Mouse (Mus musculus): ENCODE data around the gene Mta2. TPM values are rescaled to one million over a fixed set of nuclear protein-coding genes. Genes with fewer than 3 reads are reported as not detected.
"Not testable (repeated sequence)": the region's sequence is repeated elsewhere in the genome, so short reads cannot be mapped to it uniquely, and the experiment has no call there.

The Mta2 gene
- polyA plus RNA-seq (2012; rRNA removed): 35.1 and 57.9 TPM in 2 replicates

DNA sequence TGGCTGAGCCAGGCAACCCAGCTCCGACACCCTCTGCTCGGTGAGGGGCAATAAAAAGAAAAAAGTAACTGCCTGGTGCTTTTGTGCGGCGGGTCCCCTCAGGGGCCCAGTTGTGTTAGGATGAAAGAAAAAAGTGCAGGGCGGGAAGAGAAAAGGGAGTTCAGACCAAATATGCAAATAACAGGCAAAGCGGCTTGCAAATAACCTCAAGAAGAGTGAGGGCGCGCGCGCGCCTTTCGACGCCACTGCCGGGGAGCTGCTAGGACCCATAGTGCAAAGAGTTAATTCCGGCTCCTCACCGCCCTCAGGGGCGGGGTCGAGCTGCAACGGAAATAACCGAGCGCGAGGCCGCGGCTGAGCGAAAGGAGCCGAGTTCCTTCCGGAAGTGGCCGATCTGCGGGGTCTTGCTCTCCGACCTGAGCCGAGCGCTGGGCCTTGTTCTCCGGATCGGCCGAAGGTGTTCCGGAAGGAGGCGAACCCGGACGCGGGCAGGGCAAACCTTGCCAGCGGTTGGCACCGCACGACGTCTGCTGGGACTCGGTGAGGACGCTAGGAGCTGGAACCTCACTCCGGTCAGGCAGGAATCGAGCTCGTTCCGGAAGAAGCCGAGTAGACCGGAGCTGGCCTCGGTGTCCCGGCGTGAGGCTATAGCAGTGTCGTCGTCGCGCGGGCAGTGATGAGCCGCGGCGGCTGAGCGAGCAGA lies at the start of gene Mta2:
Mta2 (plus strand) TSS at position 361 of the 703 bp plus-strand sequence.
- TF ChIP-seq CTCF (IDR thresholded peaks at IDR 0.05; ENCODE audit: borderline replicate concordance, extremely low read depth, insufficient read depth, insufficient read length): no peak
- TF ChIP-seq POLR2A (IDR thresholded peaks at IDR 0.05; ENCODE audit: borderline replicate concordance, extremely low read depth, insufficient read depth, insufficient read length, poor library complexity, severe bottlenecking): peak; percentile 20; the same call in 1 of the 2 replicates
- DNase-seq (ENCODE audit: low read depth): peak; percentile 99

DNA sequence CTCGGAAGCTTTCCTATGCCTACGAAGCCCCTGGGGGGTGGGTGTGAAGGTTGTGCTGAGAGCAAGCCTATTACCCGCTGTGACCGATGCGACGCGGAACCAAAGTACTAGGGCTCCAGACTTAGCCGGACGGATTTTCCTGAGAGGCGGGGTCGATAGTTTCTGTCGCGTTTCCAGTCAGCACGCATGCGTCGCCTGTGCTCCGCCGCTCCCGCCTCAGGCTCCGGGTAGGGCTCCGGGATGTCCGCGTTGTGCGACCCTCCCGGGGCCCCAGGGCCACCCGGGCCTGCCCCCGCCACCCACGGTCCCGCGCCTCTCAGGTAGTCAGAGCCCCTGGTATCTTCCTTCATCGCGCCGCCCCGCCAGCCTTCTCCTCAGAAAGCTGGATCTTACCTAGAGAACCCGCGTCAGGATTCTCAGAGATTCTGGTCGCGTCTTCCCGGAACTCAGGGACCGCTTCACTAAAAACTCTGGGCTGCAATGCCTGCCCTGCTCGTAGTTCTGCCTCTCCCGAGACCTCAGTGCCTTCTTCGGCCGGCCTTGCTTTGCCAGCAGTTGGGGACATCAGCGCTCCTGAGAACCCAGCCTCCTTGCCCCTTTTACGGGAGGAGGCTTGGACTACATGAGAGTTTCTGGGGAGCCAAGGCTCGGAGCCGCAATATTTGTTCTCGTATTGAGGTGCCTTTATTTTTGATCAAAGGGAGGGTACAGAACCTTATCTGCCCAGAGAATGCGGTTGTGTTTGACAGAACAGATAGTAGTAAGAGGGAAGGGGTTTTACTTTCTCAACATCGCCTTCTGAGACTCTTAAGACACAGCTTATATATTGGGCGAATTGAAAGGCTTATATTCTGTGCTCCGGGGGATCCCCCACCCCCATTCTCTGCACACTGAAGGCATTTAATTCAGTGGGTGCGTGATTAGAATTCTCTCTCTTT lies 48.6 kb upstream of the Mta2 start, which contains the start of gene Ints5:
Ints5 (plus strand) TSS at position 177 of the 938 bp plus-strand sequence.
- TF ChIP-seq POLR2A (IDR thresholded peaks at IDR 0.05; ENCODE audit: borderline replicate concordance, extremely low read depth, insufficient read depth, insufficient read length, poor library complexity, severe bottlenecking): peak; percentile 78
- TF ChIP-seq CTCF (IDR thresholded peaks at IDR 0.05; ENCODE audit: borderline replicate concordance, extremely low read depth, insufficient read depth, insufficient read length): no peak
- peak; percentile 95 for DNase-seq (ENCODE audit: low read depth)

GRCm38 (mm10) chr19:8895397-8895960 lies 46.2 kb upstream of the Mta2 start:
- TF ChIP-seq CTCF (IDR thresholded peaks at IDR 0.05; ENCODE audit: borderline replicate concordance, extremely low read depth, insufficient read depth, insufficient read length): no peak
- TF ChIP-seq POLR2A (IDR thresholded peaks at IDR 0.05; ENCODE audit: borderline replicate concordance, extremely low read depth, insufficient read depth, insufficient read length, poor library complexity, severe bottlenecking): no peak
- no peak for DNase-seq (ENCODE audit: low read depth)

- DNase-seq (ENCODE audit: low read depth): not testable (repeated sequence)
These were observed 45.4 kb upstream of the Mta2 start for GRCm38 (mm10) chr19:8896231-8896630.

DNA sequence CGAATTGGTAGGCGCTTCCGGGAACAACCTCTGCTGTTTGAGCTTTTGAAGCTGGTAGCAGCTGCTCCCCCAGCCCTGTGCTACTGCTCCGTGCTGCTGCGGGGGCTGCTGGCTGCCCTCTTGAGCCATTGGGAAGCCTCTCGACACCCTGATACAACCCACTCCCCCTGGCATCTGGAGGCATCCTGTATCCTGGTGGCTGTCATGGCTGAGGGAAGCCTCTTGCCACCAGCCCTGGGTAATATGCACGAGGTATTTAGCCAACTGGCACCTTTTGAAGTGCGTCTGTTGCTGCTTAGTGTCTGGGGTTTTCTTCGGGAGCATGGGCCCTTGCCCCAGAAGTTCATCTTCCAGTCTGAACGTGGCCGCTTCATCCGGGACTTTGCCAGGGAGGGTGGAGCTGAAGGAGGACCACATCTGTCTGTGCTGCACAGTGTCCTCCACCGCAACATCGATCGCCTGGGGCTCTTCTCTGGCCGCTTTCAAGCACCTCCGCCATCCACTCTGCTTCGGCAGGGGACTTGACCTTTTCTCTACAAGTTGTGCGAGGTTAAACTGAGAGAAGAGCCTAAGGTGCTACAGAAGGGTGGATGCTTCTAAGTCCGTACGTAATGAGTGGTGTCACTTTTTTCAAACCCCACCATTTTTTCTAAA lies 44.3 kb upstream of the Mta2 start:
- peak; percentile 41 for DNase-seq (ENCODE audit: low read depth)

- TF ChIP-seq POLR2A (IDR thresholded peaks at IDR 0.05; ENCODE audit: borderline replicate concordance, extremely low read depth, insufficient read depth, insufficient read length, poor library complexity, severe bottlenecking) (peak; percentile 54; the same call in 1 of the 2 replicates), CTCF (IDR thresholded peaks at IDR 0.05; ENCODE audit: borderline replicate concordance, extremely low read depth, insufficient read depth, insufficient read length) (0 out of 2 replicates have a peak, but pooled peaks have one; percentile 6)
- peak; percentile 99 for DNase-seq (ENCODE audit: low read depth)
These were observed 43.7 kb upstream of the Mta2 start, which contains the start of gene Ganab for GRCm38 (mm10) chr19:8897865-8898495. Ganab (plus strand) TSS chr19:8898071.

DNA sequence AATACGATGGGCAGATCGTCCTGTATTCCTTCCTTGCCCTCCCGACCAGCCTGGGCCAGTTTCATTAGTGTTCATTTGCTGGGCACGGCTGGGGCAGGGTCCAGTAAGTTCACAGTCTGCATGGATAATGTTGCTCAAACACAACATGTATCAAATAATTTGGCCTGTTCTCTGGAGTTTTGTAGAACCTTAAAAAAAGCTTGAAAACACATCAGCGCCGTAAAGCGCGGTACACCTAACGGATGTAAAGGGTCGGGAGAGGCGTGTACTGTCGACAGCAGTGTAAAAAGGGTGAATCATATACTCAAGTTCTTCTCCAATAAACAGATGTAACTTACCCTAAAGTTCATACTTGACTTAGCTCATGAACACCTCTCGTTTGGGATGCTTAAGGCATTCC lies 43.1 kb upstream of the Mta2 start:
- no peak for TF ChIP-seq POLR2A (IDR thresholded peaks at IDR 0.05; ENCODE audit: borderline replicate concordance, extremely low read depth, insufficient read depth, insufficient read length, poor library complexity, severe bottlenecking)
- TF ChIP-seq CTCF (IDR thresholded peaks at IDR 0.05; ENCODE audit: borderline replicate concordance, extremely low read depth, insufficient read depth, insufficient read length): no peak
- DNase-seq (ENCODE audit: low read depth): no peak

- no peak for DNase-seq (ENCODE audit: low read depth)
- no peak for TF ChIP-seq CTCF (IDR thresholded peaks at IDR 0.05; ENCODE audit: borderline replicate concordance, extremely low read depth, insufficient read depth, insufficient read length)
These were observed 42.6 kb upstream of the Mta2 start for GRCm38 (mm10) chr19:8899079-8899478.

DNA sequence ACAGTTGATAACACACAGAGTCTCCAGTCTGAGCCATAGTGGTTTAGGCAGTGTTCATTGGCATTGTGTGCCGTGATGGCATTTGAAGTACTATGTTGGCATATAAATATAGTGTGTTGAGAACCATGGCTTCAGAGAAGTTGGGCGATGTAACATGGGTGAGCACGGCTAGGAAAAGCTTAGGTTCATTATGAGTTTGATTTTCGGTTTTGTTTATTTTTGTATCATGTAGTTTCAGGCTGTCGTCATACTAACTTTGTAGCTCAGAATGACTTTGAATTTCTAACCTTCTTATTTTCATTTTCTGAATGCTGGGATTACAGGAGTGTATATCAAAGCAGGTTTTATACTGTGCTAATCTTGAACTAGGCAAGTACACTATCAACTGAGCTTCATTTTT lies 38.3 kb upstream of the Mta2 start:
- no peak for DNase-seq (ENCODE audit: low read depth)
- no peak for TF ChIP-seq CTCF (IDR thresholded peaks at IDR 0.05; ENCODE audit: borderline replicate concordance, extremely low read depth, insufficient read depth, insufficient read length)
- no peak for TF ChIP-seq POLR2A (IDR thresholded peaks at IDR 0.05; ENCODE audit: borderline replicate concordance, extremely low read depth, insufficient read depth, insufficient read length, poor library complexity, severe bottlenecking)

DNA sequence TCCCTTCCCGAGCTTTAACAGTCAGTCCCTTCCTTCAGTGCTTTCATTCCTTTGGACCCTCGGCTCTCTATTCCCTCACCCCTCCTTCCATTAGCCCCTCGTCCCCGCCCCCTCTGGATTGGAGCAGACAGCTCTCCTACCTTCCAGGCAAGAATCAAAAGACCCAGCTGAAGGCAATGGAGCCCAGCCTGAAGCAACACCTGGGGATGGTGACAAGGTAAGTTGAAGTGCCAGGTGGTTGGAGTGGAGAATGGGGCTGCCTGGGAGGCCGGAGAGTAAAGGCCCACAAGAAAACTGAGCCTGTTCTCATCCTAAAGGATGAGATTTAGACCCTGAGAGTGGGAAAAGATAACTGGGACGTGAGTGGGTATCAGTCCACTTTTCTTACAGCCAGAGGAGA lies 33.1 kb upstream of the Mta2 start:
- no peak for TF ChIP-seq POLR2A (IDR thresholded peaks at IDR 0.05; ENCODE audit: borderline replicate concordance, extremely low read depth, insufficient read depth, insufficient read length, poor library complexity, severe bottlenecking)
- no peak for TF ChIP-seq CTCF (IDR thresholded peaks at IDR 0.05; ENCODE audit: borderline replicate concordance, extremely low read depth, insufficient read depth, insufficient read length)
- no peak for DNase-seq (ENCODE audit: low read depth)

- TF ChIP-seq CTCF (IDR thresholded peaks at IDR 0.05; ENCODE audit: borderline replicate concordance, extremely low read depth, insufficient read depth, insufficient read length) (no peak), POLR2A (IDR thresholded peaks at IDR 0.05; ENCODE audit: borderline replicate concordance, extremely low read depth, insufficient read depth, insufficient read length, poor library complexity, severe bottlenecking) (no peak)
- no peak for DNase-seq (ENCODE audit: low read depth)
These were observed 29.9 kb upstream of the Mta2 start for GRCm38 (mm10) chr19:8911810-8912209.

Measured in brain, embryonic 14.5 days (tissue).